Mouse (Mus musculus) urinary bladder, adult 18-20 months (tissue): Measurements from ENCODE around the gene Cfap73.

ENCODE experiments used
- DNase-seq, 2 experiments: peaks; one replicate each; pipeline ENCODE4 v3.0.0; 2022; ENCODE audit warnings: low spot score in 2 of 2, mixed read lengths in 2 of 2

Gene Cfap73

GRCm38 (mm10) chr5:120586741-120587615, 47.1 kb downstream of the Cfap73 start:
- no peak for DNase-seq

GRCm38 (mm10) chr5:120584968-120585367, 49.1 kb downstream of the Cfap73 start:
- no peak for DNase-seq

- DNase-seq = no peak
These were observed 50.5 kb downstream of the Cfap73 start for GRCm38 (mm10) chr5:120583511-120583910.

- no peak for DNase-seq
These were observed 52.0 kb downstream of the Cfap73 start for GRCm38 (mm10) chr5:120582002-120582401.

- DNase-seq = no peak
These were observed 54.0 kb downstream of the Cfap73 start for GRCm38 (mm10) chr5:120579898-120580626.

- DNase-seq = peak in 1 of 2 experiments; percentile 77
These were observed 54.7 kb downstream of the Cfap73 start for GRCm38 (mm10) chr5:120579211-120579897.

- DNase-seq = no peak
These were observed 55.4 kb downstream of the Cfap73 start for GRCm38 (mm10) chr5:120578504-120579081.
